Mouse (Mus musculus): Measurements from ENCODE around the gene Prdm16.

DNA sequence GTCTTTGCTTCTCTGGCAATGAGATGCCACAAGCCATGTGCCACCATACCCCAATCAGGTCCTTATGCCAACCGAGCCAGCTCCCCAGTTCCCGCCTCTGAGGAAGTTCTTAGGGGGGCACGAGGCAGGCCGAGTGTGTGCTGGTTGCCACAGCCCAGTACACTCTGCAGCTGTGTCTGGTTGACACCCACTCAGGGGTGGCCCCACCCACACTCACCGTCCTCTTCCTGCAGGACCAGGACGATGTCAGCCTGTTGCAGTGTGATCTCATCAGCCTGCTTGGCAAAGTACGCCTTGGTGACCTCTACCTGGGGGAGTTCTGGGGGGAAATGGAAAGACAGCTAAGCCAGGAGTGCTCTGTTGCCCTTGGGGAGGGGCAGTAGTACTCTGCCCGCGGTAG is 357.2 kb downstream of the Prdm16 start:
- no peak for TF ChIP-seq POLR2A (IDR thresholded peaks at IDR 0.05; ENCODE audit: insufficient read length, low read depth)
- TF ChIP-seq TCF12 (IDR thresholded peaks at IDR 0.05; ENCODE audit: insufficient read depth, poor library complexity, severe bottlenecking) = no peak
- no peak for TF ChIP-seq TCF3 (IDR thresholded peaks at IDR 0.05; ENCODE audit: insufficient read length, low read depth)
- TF ChIP-seq E2F4 (IDR thresholded peaks at IDR 0.05; ENCODE audit: insufficient read depth) = no peak
- TF ChIP-seq MAX (IDR thresholded peaks at IDR 0.05; ENCODE audit: low read depth) = no peak
- TF ChIP-seq CEBPB (IDR thresholded peaks at IDR 0.05; ENCODE audit: insufficient read depth, poor library complexity, severe bottlenecking) = no peak
- no peak for TF ChIP-seq SRF (IDR thresholded peaks at IDR 0.05; ENCODE audit: control insufficient read depth, insufficient read length, low read depth)
- no peak for TF ChIP-seq MYOD1 (IDR thresholded peaks at IDR 0.05; ENCODE audit: control insufficient read depth in 1 of 3, insufficient read length in 2 of 3, low read depth in 2 of 3)
- TF ChIP-seq USF1 (IDR thresholded peaks at IDR 0.05; ENCODE audit: low read depth) = no peak
- no peak for TF ChIP-seq MYOG (IDR thresholded peaks at IDR 0.05; ENCODE audit: control insufficient read depth in 1 of 3, insufficient read depth in 1 of 3, insufficient read length in 2 of 3, low read depth in 2 of 3)
- no peak for TF ChIP-seq POLR2AphosphoS2 (IDR thresholded peaks at IDR 0.05; ENCODE audit: insufficient read length, low read depth)
- no peak for TF ChIP-seq REST (IDR thresholded peaks at IDR 0.05; ENCODE audit: insufficient read depth, insufficient read length)

All from myocyte (in vitro differentiated cells).